Mouse (Mus musculus) megakaryocyte, embryonic 14.5 days (primary cell): ENCODE results near the gene Fyn.

Experiments used
- FLI1 ChIP-seq: IDR thresholded peaks from 2 replicates; pipeline ENCODE4 v1.6.1; 2012; ENCODE audit warnings: low read length, inconsistent platforms, mixed read lengths
- GATA1 ChIP-seq: IDR thresholded peaks from 3 replicates; pipeline ENCODE4 v1.6.1; 2012; ENCODE audit warnings: mixed read lengths, low read length, inconsistent platforms, borderline replicate concordance

- TF ChIP-seq GATA1 (no peak), FLI1 (no peak)
These were observed 3.3 kb downstream of the Fyn start for GRCm38 (mm10) chr10:39371991-39372390.
